Mouse (Mus musculus) telencephalon, adult 2 months (tissue): ENCODE data around the gene Chpf.

Experiments used
- DNase-seq: peaks from one replicate; pipeline ENCODE4 v3.0.0-alpha.2; 2011; ENCODE audit warnings: low read depth, low spot score

The Chpf gene

DNA sequence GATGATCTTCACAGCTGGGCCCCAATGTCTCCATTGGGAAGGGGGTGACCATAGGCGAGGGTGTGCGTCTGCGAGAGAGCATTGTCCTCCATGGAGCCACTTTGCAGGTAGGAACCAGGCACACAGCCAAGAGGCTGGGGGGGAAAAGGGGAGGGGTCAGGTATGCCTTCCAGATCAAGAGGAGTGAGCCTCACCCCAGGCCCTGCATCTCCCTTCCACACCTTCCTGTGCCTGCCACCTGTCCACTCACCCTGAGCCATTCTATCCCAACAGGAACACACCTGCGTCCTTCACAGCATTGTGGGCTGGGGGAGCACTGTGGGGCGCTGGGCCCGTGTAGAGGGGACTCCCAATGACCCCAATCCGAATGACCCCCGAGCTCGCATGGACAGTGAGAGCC lies 36.9 kb downstream of the Chpf start:
- no peak for DNase-seq

DNA sequence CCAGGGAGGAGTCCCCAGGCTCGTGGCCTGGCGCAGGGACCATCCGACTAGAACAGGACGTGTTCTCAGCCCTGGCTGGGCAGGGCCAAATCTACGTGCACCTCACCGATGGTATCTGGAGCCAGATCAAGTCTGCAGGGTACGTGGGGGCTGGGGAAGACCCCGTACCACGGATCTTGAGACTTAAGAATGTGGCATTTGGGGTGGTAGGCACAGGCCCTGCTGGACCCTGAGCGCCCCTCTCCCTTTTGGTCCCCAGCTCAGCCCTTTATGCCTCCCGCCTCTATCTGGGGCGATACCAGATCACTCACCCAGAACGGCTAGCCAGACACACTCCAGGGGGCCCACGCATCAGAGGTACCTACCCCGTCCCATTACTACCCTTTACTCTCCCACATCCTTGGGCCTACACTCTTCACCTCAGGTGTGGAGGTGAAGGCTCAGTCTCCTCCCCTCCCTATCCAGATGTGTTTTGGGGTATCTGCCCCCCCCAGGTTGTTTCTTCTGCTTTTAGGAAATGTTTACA lies 37.6 kb downstream of the Chpf start:
- no peak for DNase-seq

DNA sequence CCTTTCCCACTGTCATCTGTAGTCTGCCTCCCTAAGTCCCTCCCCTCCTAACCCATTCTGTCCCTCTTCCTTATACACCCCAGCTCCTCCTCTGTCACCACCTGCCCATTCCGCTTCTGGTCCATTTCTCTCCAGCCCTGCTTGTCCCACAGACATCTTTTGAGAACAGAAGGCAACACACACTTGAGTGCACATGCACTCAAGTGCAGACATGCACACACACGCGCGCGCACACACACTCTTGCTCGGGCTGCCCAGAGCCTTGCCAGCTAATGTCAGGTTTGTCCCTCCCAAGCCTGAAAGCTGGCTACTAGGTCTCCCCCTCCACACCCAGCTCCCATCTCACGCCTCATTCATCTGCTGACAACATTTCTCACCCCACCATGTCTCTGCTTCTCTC lies 38.4 kb downstream of the Chpf start:
- no peak for DNase-seq

DNA sequence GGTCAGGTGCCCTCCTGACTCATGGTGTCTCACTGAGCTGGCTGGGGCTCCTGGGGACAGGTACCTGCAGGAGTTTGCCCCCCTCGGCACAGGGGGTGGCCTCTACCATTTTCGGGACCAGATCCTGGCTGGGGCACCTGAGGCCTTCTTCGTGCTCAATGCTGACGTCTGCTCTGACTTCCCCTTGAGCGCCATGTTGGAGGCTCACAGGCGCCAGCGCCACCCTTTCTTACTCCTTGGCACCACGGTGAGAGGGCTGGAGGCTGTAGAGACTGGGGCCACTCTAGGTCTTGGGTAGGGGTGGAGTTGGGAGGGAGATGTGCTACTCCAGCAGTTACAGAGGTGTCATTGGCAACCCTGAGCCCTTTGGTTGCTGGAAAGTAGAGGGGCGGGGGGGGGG lies 40.3 kb downstream of the Chpf start:
- no peak for DNase-seq

DNA sequence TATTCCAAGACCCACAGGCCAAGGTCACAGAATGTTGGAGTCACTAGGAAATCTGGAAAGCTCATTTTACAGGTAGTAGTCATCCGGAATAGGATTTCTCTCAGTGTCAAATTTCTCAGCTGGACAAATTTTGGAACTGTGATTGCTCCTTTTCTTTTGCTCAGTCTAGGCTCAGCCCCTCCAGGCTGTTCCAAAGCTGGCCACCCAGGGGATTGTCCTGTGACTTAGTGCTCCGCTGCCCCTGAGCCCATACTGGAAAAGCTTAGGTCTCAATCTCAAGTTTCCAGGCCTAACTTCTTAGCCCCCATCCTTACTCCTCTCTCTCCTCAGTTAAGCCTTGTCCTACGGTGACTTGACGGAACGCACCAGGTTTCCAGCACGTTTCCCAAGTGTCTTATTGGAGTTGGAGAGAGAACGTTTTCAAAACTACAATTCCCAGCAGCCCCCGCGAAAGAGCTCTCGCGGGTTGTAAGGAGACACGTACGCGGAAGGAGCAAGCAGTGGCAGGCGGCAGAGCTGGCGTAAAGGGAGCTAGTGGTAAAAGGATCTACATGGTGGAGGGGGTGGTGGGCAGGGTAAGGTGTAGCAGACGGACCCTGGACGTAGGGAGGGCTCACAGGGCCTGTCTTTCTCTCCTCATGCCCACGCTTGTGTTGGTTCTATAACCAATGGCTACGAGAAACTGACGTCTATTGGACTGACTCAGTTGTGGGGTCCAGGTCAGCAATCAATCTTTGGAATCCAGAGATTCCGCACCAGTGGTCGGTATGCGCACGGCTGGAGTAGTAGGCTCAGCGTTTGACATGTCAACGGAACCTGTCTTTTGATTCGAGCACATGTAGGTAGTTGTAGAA lies 43.4 kb downstream of the Chpf start, which contains the start of gene Gmppa:
TSS of gene Gmppa (plus strand) at position 456 of the 854 bp plus-strand sequence.
- DNase-seq = peak; percentile 87

DNA sequence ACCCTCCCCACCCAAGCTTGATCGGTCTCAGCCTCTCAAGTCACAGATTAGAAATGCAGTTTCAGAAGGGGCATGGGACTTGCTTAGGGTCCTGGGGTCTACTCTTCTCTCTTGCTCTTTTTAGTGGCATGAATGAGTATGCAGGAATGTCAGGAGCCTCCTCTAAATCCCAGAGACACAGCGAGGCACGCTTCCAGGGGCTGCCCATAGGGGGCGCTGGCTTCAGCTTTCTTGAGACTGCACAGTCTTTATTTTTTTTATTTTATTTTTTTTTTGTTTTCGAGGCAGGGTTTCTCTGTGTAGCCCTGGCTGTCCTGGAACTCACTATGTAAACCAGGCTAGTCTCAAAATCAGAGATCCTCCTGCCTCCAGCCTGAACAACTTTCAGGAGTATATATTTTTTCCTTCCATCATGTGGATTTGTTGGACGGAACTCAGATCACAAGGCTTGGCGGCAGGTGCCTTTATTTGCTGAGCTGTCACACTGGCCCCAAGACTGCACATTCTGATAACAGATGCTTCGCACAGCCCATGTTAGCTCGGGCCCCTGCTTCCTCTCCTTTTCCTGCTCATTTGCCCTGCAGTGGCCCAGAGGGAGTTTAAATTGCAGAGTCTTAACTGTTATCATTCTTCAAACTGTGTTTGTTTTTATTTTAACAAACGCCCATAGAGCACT lies 53.2 kb downstream of the Chpf start:
- DNase-seq = no peak
